Mouse (Mus musculus): Measurements from ENCODE around the gene Slc7a7.

DNA sequence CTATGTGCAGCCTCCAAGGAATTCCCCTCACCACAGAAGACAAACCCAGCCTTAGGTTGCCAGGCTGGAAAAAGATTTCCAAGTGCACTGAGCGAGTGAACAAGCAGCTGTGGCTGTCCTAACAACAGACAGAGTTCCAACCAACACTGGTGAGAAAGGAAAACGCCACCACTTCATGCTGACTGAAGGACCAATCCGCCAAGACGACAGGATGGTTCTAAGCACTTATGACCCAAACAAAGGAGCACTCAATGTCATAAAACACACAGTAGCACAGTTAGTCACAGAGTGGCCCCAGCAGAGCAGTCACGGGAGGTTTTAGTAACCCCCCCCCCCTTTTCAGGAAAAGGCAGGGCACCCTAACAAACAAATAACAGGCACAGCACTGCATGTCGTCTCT is 26.7 kb downstream of the Slc7a7 start:
- TF ChIP-seq ZC3H11A (IDR thresholded peaks at IDR 0.05; ENCODE audit: borderline replicate concordance, low read depth, low read length): no peak
- TF ChIP-seq MAFK (IDR thresholded peaks at IDR 0.05; ENCODE audit: insufficient read depth, low read depth, low read length): no peak
- no peak for TF ChIP-seq ZNF384 (IDR thresholded peaks at IDR 0.05; ENCODE audit: low read depth, low read length)
- no peak for TF ChIP-seq HCFC1 (IDR thresholded peaks at IDR 0.05; ENCODE audit: borderline replicate concordance, insufficient read depth, low read length)
- no peak for TF ChIP-seq CHD2 (IDR thresholded peaks at IDR 0.05; ENCODE audit: low read depth, low read length)
